8 mouse cellular contexts compared by ENCODE assay signal in the genomic region with DNA sequence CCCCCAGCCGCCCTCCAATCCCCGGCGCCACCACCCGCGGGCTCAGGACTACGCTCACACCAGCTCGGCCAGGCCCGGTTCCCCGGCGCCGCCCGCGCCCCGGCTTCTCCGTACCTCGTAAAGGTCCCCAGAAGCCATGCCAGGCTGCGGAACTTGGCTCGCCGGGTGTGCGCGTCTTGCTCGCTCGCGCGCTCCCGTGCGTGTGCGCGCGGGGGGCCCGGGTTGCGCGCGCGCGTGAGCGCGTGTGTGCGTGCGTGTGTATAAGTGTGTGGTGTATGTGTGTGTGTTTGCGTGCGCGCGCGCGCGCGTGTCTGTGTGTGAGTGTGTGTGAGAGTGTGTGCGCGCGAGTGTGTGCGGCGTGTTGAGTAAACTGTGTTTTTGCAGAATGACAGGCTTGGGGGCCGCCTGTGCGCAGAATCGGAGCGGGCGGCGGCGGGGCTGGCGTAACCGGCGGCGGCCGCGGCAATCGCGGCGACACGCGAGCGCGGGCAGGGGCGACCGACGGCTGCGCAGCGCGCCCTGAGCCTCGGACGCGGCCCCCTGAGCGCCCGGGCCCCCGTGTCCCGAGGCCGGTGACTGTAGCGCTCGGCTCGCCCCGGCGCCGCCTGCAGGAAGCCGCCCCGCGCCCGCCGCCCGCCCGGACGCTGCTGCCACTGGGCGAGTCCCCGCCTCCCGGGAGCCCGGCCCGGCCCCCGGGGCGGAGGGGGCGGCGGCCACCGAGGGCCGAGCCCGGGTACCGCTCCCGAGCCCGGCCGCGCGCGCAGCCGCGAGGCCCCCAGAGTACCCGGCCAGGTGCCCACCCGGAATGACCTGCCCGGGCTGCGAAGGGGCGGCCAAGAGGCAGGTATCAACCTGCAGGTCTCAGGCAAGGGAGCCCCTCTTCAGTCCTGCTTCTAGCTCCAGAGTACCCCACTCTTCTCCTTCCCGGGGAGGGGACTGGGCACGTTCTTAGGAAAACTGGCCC. TPM values are rescaled to one million over a fixed set of nuclear protein-coding genes. Genes with fewer than 3 reads are reported as not detected.
DNase-seq lines count a peak whose midpoint lies in the region; ATAC-seq and TF ChIP-seq lines count a peak whose summit lies in the region.

Gene Cdyl2 (minus strand): TSS at position 308 of the 964 bp plus-strand sequence.

- peak within 1 kb of the TSS; percentile 90 for H3K4me2 ChIP-seq in neural tube, embryonic 15.5 days

- peak; percentile 94 for ATAC-seq in neural tube, embryonic 15.5 days (ENCODE audit: low FRiP score)

- H3K36me3 ChIP-seq in E14TG2a.4 (ENCODE audit: insufficient read depth, low read length) = peaks cover 9% of the 10 kb centered on the region; the same call in 1 of the 2 replicates
- H3K36me3 ChIP-seq in neural tube, embryonic 15.5 days = peaks cover 8% of the 10 kb centered on the region

- TF ChIP-seq POLR2A in lung, adult 2 months (IDR thresholded peaks at IDR 0.05; ENCODE audit: borderline replicate concordance, extremely low read depth, low read depth, low read length) = no peak; the same call in 1 of the 2 replicates

- peaks cover 42% of the 10 kb centered on the region for H3K4me1 ChIP-seq in E14TG2a.4 (replicated peaks; ENCODE audit: low read depth, low read length)
- 0 out of 2 replicates have a peak, but pooled peaks cover 6% of the 10 kb centered on the region for H3K4me1 ChIP-seq in lung, adult 2 months (ENCODE audit: control insufficient read depth, insufficient read depth, low read length)
- peaks cover 11% of the 10 kb centered on the region for H3K4me1 ChIP-seq in neural tube, embryonic 15.5 days

- DNase-seq in cerebellum, adult 11-12 months = peak; percentile 91
- peak; percentile 74 for DNase-seq in forelimb bud, embryonic 11.5 days (ENCODE audit: low read depth, low spot score)
- peak; percentile 77 for DNase-seq in heart, postnatal 4 days
- peak; percentile 79 to 82 for DNase-seq in layer of hippocampus, adult 2 months (ENCODE audit: low spot score in 2 of 2)
- peak; percentile 77 for DNase-seq in lung, adult 2 months
- DNase-seq in testis, postnatal 10 days (ENCODE audit: low spot score) = peak; percentile 85

- H3K9me3 ChIP-seq in E14TG2a.4 (ENCODE audit: low read length) = peaks cover 8% of the 10 kb centered on the region; the same call in 1 of the 2 replicates
- H3K9me3 ChIP-seq in neural tube, embryonic 15.5 days (replicated peaks) = no peaks in the 10 kb centered on the region

- peak within 1 kb of the TSS; percentile 69 for H3K27ac ChIP-seq in layer of hippocampus, adult 2 months
- H3K27ac ChIP-seq in neural tube, embryonic 15.5 days (replicated peaks) = peak within 1 kb of the TSS; percentile 92

- peak within 1 kb of the TSS; percentile 92 for H3K4me3 ChIP-seq in E14TG2a.4 (replicated peaks; ENCODE audit: low read length)
- peak within 1 kb of the TSS; percentile 64 for H3K4me3 ChIP-seq in layer of hippocampus, adult 2 months
- peak within 1 kb of the TSS; percentile 100 for H3K4me3 ChIP-seq in lung, adult 2 months (replicated peaks; ENCODE audit: extremely low read depth, low read depth, low read length)
- peak within 1 kb of the TSS; percentile 84 for H3K4me3 ChIP-seq in neural tube, embryonic 15.5 days (replicated peaks)

- peak within 1 kb of the TSS; percentile 80 for H3K9ac ChIP-seq in neural tube, embryonic 15.5 days (replicated peaks)

- under 1% methylated on average over 129 of the region's 129 CpGs for WGBS in lung, adult 2 months
- under 1% methylated on average over 93 of the region's 129 CpGs for WGBS in neural tube, embryonic 15.5 days

- peaks cover 30% of the 10 kb centered on the region for H3K27me3 ChIP-seq in E14TG2a.4 (ENCODE audit: insufficient read depth, low read length)
- H3K27me3 ChIP-seq in neural tube, embryonic 15.5 days (replicated peaks) = peaks cover 8% of the 10 kb centered on the region

- no peak for TF ChIP-seq CTCF in E14TG2a.4 (conservative IDR thresholded peaks at IDR 0.05; ENCODE audit: low read length)
- no peak for TF ChIP-seq CTCF in layer of hippocampus, adult 2 months (conservative IDR thresholded peaks at IDR 0.05)
- no peak for TF ChIP-seq CTCF in lung, adult 2 months (IDR thresholded peaks at IDR 0.05; ENCODE audit: insufficient read depth, low read length)

RNA-seq across cellular contexts. Expression of gene Cdyl2, which starts in this region (rescaled TPM):
- 1 to 10 TPM; 4.9 to 5.0 TPM for total RNA-seq in heart, postnatal 4 days (2021)
- total RNA-seq in layer of hippocampus, adult 2 months (2021) = 1 to 10 TPM; 8.8 TPM
- polyA plus RNA-seq in lung, adult 2 months (2012; rRNA removed) = 3.2 and 3.3 TPM in 2 replicates
- 10.6 and 11.3 TPM in 2 replicates for polyA plus RNA-seq in neural tube, embryonic 15.5 days (2015; fragmentation: Nextera tagmentation; extraction: Ambion mirVana)

Comparison
In these comparisons a context has a peak if more than half of its experiments do, and no peak if none do; other contexts are left out.
1. Peak in every context shown above with its lines: DNase-seq, ATAC-seq, H3K4me3 ChIP-seq and H3K27ac ChIP-seq.